Mouse (Mus musculus): Measurements from ENCODE around the gene En1. TPM values are rescaled to one million over a fixed set of nuclear protein-coding genes. Genes with fewer than 3 reads are reported as not detected.

Gene En1
- total and polyA plus RNA-seq, 2 experiments from 2014 or later, result 9.2 to 40.8 TPM

DNA sequence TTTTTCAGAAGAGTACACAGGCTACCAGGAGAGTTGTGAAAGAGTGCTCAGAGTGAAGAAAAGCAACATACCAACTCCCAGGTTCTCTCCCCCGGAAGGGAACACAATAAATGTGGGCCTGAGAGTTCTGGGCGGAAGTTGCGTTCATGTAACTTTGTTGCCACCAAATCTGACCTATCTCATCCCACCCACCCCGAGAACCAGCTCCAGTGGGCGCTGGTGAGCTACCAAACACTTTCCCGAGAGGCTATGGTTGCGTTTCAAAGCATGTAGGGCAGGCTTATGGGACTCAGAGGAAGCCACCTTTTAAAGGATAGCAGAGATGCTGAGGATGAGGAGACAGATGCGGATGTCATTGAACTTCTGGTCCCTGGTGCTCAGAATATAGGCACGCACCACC, 26.6 kb downstream of the En1 start:
- WGBS, result 60% methylated on average over 9 of the region's 9 CpGs
- no peak overlapping the region for H3K4me3 ChIP-seq (ENCODE audit: low read depth, low read length)
- H3K9me3 ChIP-seq (ENCODE audit: low read length), result no peaks in the 10 kb centered on the region
- no peak for DNase-seq (ENCODE audit: low spot score)
- H3K4me1 ChIP-seq (ENCODE audit: insufficient read depth, low read length), result no peaks in the 10 kb centered on the region
- no peak overlapping the region for H3K4me2 ChIP-seq (ENCODE audit: low read depth, low read length, poor library complexity, severe bottlenecking)
- H3K9ac ChIP-seq (replicated peaks; ENCODE audit: low read length, poor library complexity, severe bottlenecking), result no peak overlapping the region
- no peak overlapping the region for H3K27ac ChIP-seq (ENCODE audit: low read depth, low read length)
- H3K36me3 ChIP-seq (ENCODE audit: insufficient read depth, low read length), result no peaks in the 10 kb centered on the region
- peak; percentile 66 for TF ChIP-seq CTCF (IDR thresholded peaks at IDR 0.05)
- H3K27me3 ChIP-seq (ENCODE audit: insufficient read depth, low read length), result no peaks in the 10 kb centered on the region
- ATAC-seq (ENCODE audit: low FRiP score), result no peak

DNA sequence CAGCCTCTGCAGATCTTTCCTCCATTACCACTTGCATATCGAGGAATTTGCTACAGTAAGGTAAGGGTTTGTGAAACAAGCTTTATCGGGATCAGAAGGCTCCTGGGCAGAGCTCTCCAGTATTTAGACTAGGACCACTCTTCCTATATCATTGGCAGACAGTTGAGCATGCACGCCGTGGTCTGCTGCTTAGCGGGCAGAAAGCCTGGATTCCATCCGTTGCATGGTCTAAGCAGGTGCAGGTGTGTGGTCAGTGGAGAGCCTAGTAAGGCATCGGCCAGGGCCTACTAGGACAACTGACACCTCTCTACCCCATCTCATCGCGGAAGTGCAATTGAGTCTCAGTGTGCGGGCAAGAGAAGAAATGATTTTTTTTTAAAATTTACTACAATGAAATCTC, 41.2 kb downstream of the En1 start:
- 6% methylated on average over 10 of the region's 10 CpGs for WGBS
- Histone ChIP-seq H3K4me3 (ENCODE audit: low read depth, low read length) (no peak overlapping the region; the same call in 1 of the 2 replicates), H3K9me3 (ENCODE audit: low read length) (no peaks in the 10 kb centered on the region), H3K4me2 (ENCODE audit: low read depth, low read length, poor library complexity, severe bottlenecking) (peak overlapping the region; percentile 39), H3K36me3 (ENCODE audit: insufficient read depth, low read length) (no peaks in the 10 kb centered on the region), H3K27me3 (ENCODE audit: insufficient read depth, low read length) (no peaks in the 10 kb centered on the region), H3K9ac (replicated peaks; ENCODE audit: low read length, poor library complexity, severe bottlenecking) (no peak overlapping the region), H3K27ac (ENCODE audit: low read depth, low read length) (0 out of 2 replicates have a peak overlapping the region, but pooled peaks have one; percentile 26), H3K4me1 (ENCODE audit: insufficient read depth, low read length) (no peaks in the 10 kb centered on the region; the same call in 1 of the 2 replicates)
- no peak for TF ChIP-seq CTCF (IDR thresholded peaks at IDR 0.05)
- ATAC-seq (ENCODE audit: low FRiP score), result no peak
- DNase-seq (ENCODE audit: low spot score), result peak; percentile 19

DNA sequence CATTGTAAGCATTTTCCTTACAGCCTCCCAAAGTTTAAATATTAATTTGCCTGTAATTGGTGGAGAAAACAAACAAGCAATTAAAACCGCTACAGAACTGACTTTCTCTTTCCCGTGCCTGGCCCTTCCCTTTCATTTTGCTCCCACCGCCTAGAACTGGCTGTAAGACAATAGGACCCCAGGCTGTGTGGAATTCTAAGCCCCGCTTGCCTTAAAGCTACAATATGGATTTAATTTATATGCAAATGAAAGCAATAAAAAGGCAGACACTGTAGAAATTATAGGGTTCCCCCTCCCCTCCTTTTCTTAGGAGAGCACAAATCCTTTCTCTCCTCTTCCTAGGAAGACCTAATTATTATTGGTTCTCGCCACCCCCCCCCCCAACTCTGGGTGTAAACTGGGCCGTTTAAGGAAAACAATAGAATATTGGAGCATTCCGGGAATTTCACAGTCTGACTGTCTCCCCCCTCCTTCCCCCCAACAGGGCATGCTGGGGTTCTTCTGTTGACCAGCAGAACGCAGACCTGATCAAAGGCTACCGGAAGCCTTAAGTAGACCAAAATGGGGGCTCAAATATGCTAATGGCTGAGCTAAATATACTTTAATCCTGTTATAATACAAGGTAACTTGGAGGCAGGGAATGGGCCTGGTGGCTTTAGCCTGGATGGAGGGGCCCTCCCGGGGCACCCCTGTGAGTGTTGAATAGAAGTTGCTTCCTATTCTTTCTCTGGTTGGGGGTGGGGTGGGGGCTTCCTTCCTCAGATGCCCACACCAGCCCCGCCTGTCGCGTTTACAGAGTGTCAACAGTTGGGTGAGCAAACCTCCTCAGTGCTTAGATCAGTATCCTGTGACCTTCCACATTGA, 41.9 kb downstream of the En1 start:
- 13% methylated on average over 13 of the region's 13 CpGs for WGBS
- H3K4me3 ChIP-seq (ENCODE audit: low read depth, low read length), result no peak overlapping the region; the same call in 1 of the 2 replicates
- H3K27ac ChIP-seq (ENCODE audit: low read depth, low read length), result no peak overlapping the region
- no peak for TF ChIP-seq CTCF (IDR thresholded peaks at IDR 0.05)
- no peaks in the 10 kb centered on the region for H3K36me3 ChIP-seq (ENCODE audit: insufficient read depth, low read length)
- no peaks in the 10 kb centered on the region for H3K27me3 ChIP-seq (ENCODE audit: insufficient read depth, low read length)
- H3K9ac ChIP-seq (replicated peaks; ENCODE audit: low read length, poor library complexity, severe bottlenecking), result peak overlapping the region; percentile 19; the same call in 1 of the 2 replicates
- H3K4me1 ChIP-seq (ENCODE audit: insufficient read depth, low read length), result no peaks in the 10 kb centered on the region; the same call in 1 of the 2 replicates
- DNase-seq (ENCODE audit: low spot score) (peak; percentile 58), ATAC-seq (ENCODE audit: low FRiP score) (peak; percentile 64)
- H3K4me2 ChIP-seq (ENCODE audit: low read depth, low read length, poor library complexity, severe bottlenecking), result peak overlapping the region; percentile 39
- H3K9me3 ChIP-seq (ENCODE audit: low read length), result no peaks in the 10 kb centered on the region

DNA sequence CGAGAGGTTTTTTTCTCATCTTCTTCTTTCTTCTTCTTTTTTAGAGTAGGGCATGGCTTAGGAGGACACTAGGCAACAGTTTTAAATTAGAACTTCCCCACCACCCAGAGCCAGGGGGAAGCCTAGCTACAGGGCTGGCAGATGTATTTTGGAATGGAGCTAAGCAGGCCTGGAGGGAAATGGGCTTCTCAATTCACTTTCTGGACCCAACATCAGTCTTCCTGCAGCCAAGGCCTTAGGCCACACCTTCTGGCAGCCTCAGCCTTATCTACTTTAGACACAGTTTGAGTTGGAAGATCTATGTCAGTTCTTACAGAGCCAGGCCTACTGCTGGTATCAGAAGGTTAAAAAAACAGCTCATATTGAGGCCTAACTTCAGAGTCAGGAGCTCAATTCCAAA, 42.5 kb downstream of the En1 start:
- H3K9me3 ChIP-seq (ENCODE audit: low read length), result no peaks in the 10 kb centered on the region
- no peaks in the 10 kb centered on the region; the same call in 1 of the 2 replicates for H3K4me1 ChIP-seq (ENCODE audit: insufficient read depth, low read length)
- no peak overlapping the region for H3K9ac ChIP-seq (replicated peaks; ENCODE audit: low read length, poor library complexity, severe bottlenecking)
- ATAC-seq (ENCODE audit: low FRiP score), result no peak
- WGBS, result 37% methylated on average over 1 of the region's 1 CpGs
- no peak overlapping the region for H3K27ac ChIP-seq (ENCODE audit: low read depth, low read length)
- H3K4me2 ChIP-seq (ENCODE audit: low read depth, low read length, poor library complexity, severe bottlenecking), result no peak overlapping the region
- TF ChIP-seq CTCF (IDR thresholded peaks at IDR 0.05), result no peak
- DNase-seq (ENCODE audit: low spot score), result no peak
- no peak overlapping the region for H3K4me3 ChIP-seq (ENCODE audit: low read depth, low read length)
- no peaks in the 10 kb centered on the region for H3K27me3 ChIP-seq (ENCODE audit: insufficient read depth, low read length)
- no peaks in the 10 kb centered on the region for H3K36me3 ChIP-seq (ENCODE audit: insufficient read depth, low read length)

DNA sequence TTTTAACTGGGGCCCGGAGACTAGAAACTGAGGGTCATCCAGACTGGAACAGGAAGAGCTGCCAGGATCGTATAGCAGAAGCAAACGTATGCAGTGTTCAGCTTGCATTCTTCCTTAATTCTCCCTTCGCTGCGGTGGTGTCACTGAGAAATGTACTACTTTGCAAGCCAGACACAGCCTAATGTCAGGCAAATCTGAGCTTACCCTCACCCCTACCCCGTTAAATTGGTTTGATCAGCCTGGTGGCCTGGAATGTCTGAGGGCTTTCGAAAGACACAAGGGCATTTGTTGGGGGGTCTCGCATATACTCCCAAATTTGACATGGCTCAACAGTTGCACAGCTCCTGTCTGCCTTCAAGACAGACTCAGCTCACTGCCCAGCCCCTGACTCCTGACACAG, 47.9 kb downstream of the En1 start:
- H3K9me3 ChIP-seq (ENCODE audit: low read length), result no peaks in the 10 kb centered on the region
- H3K36me3 ChIP-seq (ENCODE audit: insufficient read depth, low read length), result no peaks in the 10 kb centered on the region
- TF ChIP-seq CTCF (IDR thresholded peaks at IDR 0.05), result no peak
- H3K4me2 ChIP-seq (ENCODE audit: low read depth, low read length, poor library complexity, severe bottlenecking), result no peak overlapping the region
- DNase-seq (ENCODE audit: low spot score) (no peak), ATAC-seq (ENCODE audit: low FRiP score) (no peak)
- H3K27ac ChIP-seq (ENCODE audit: low read depth, low read length), result no peak overlapping the region
- no peak overlapping the region for H3K9ac ChIP-seq (replicated peaks; ENCODE audit: low read length, poor library complexity, severe bottlenecking)
- H3K4me1 ChIP-seq (ENCODE audit: insufficient read depth, low read length), result no peaks in the 10 kb centered on the region
- WGBS, result 48% methylated on average over 8 of the region's 8 CpGs
- H3K4me3 ChIP-seq (ENCODE audit: low read depth, low read length), result no peak overlapping the region
- no peaks in the 10 kb centered on the region for H3K27me3 ChIP-seq (ENCODE audit: insufficient read depth, low read length)

DNA sequence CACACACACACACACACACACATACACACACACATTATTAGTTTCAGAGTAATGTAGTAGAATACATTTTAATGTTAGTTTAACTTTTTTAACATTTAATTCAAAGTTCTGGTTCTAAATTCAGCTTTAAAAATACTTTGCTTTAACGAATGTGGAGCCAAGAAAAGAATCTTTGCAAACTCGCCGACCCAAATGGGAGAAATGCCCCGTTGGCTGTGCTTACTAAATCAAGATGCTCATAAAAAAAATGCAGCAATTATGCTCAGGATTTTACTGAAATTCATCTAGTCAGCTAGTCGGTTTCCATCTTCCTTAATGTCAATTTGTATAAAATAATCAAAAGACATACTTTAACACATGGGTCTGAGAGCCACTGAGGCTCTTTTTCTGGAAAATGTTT, 49.8 kb downstream of the En1 start:
- Histone ChIP-seq H3K4me3 (ENCODE audit: low read depth, low read length) (no peak overlapping the region), H3K9me3 (ENCODE audit: low read length) (no peaks in the 10 kb centered on the region), H3K4me1 (ENCODE audit: insufficient read depth, low read length) (no peaks in the 10 kb centered on the region), H3K4me2 (ENCODE audit: low read depth, low read length, poor library complexity, severe bottlenecking) (no peak overlapping the region), H3K27ac (ENCODE audit: low read depth, low read length) (no peak overlapping the region), H3K27me3 (ENCODE audit: insufficient read depth, low read length) (no peaks in the 10 kb centered on the region), H3K36me3 (ENCODE audit: insufficient read depth, low read length) (no peaks in the 10 kb centered on the region), H3K9ac (replicated peaks; ENCODE audit: low read length, poor library complexity, severe bottlenecking) (no peak overlapping the region)
- ATAC-seq (ENCODE audit: low FRiP score) (no peak), DNase-seq (ENCODE audit: low spot score) (no peak)
- no peak for TF ChIP-seq CTCF (IDR thresholded peaks at IDR 0.05)
- WGBS, result 79% methylated on average over 5 of the region's 5 CpGs
